Comparison of ENCODE assay signal across 9 mouse cellular contexts in the genomic region with DNA sequence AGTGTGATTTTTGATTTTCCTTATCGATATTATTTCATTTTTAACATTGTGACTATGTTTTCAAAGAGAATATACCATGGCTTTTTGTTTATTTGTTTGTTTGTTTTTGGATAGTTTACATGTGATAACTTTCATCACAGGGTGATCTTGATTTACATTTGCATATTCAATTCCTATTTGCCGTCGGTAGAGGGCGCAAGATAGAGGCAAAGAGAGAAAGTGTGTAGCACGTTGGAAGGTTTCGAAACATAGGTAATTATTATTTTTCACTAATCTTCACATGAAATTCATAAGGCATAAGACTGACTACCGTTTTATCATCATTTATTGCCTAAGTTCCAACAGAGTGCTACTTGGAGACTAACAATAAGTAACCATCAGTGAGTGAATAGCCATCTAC. TPM values are rescaled to one million over a fixed set of nuclear protein-coding genes. Genes with fewer than 3 reads are reported as not detected.
DNase-seq lines count a peak whose midpoint lies in the region; ATAC-seq and TF ChIP-seq lines count a peak whose summit lies in the region.
"Had no signal": no experiment of that assay in that cellular context is flagged by ENCODE, and none has a peak within 500 bp of the region (broad histone marks: within the 10 kb centered on the region; RNA-seq: fewer than 3 reads in every experiment).

No protein-coding gene starts in this region.

- 0 out of 2 replicates have a peak overlapping the region, but pooled peaks have one; percentile 7 for H3K4me2 ChIP-seq in kidney, embryonic 16.5 days (replicated peaks; ENCODE audit: low read depth, low read length)
- H3K4me2 ChIP-seq: liver, embryonic 15.5 days had no signal

- H3K27ac ChIP-seq in cerebellum, adult 2 months (ENCODE audit: insufficient read depth, low read length): no peak overlapping the region
- no peak overlapping the region for H3K27ac ChIP-seq in kidney, embryonic 16.5 days (ENCODE audit: low read length)
- H3K27ac ChIP-seq: liver, embryonic 15.5 days had no signal

- no peak overlapping the region for H3K4me3 ChIP-seq in cerebellum, adult 2 months (replicated peaks; ENCODE audit: insufficient read depth, low read depth, low read length)
- no peak overlapping the region for H3K4me3 ChIP-seq in kidney, embryonic 16.5 days (ENCODE audit: low read length)
- H3K4me3 ChIP-seq: liver, embryonic 15.5 days had no signal

- H3K9ac ChIP-seq in kidney, embryonic 16.5 days (replicated peaks; ENCODE audit: low read length): no peak overlapping the region
- H3K9ac ChIP-seq: liver, embryonic 15.5 days had no signal

- TF ChIP-seq POLR2A in cerebellum, adult 2 months (IDR thresholded peaks at IDR 0.05; ENCODE audit: borderline replicate concordance, insufficient read depth, low read length): no peak

- DNase-seq in cerebellum, postnatal 10 days: peak; percentile 73 to 75
- no peak for DNase-seq in cerebellum, adult 2 months
- peak; percentile 27 to 60 for DNase-seq in left cerebral cortex, adult 18-20 months (ENCODE audit: low spot score in 2 of 2)
- DNase-seq in left cerebral cortex, adult 8-10 months (ENCODE audit: low spot score in 2 of 2): no peak
- DNase-seq in ES-CJ7 (ENCODE audit: low read depth, low spot score): peak; percentile 33
- DNase-seq in retina, adult 2 months (ENCODE audit: low read depth, low spot score): peak; percentile 9
- no peak for DNase-seq in urinary bladder, postnatal 10 days (ENCODE audit: low spot score)

- no peak for TF ChIP-seq CTCF in cerebellum, adult 2 months (IDR thresholded peaks at IDR 0.05; ENCODE audit: borderline replicate concordance, insufficient read depth, low read depth, low read length)

- no peaks in the 10 kb centered on the region; the same call in 1 of the 2 replicates for H3K9me3 ChIP-seq in kidney, embryonic 16.5 days (ENCODE audit: low read length)
- H3K9me3 ChIP-seq: liver, embryonic 15.5 days had no signal

- H3K4me1 ChIP-seq in cerebellum, adult 2 months (ENCODE audit: control insufficient read depth, insufficient read depth, low read length): no peaks in the 10 kb centered on the region
- H3K4me1 ChIP-seq in kidney, embryonic 16.5 days (ENCODE audit: insufficient read depth, low read length): 0 out of 2 replicates have a peak, but pooled peaks cover 4% of the 10 kb centered on the region
- H3K4me1 ChIP-seq: liver, embryonic 15.5 days had no signal

- H3K27me3 ChIP-seq in cerebellum, adult 2 months (ENCODE audit: control insufficient read depth, insufficient read depth, low read length): no peaks in the 10 kb centered on the region
- no peaks in the 10 kb centered on the region for H3K27me3 ChIP-seq in kidney, embryonic 16.5 days (ENCODE audit: insufficient read depth, low read length)
- H3K27me3 ChIP-seq: liver, embryonic 15.5 days had no signal

- no peak for ATAC-seq in kidney, embryonic 16.5 days (ENCODE audit: low FRiP score, low TSS enrichment)

- 11% methylated on average over 7 of the region's 7 CpGs for WGBS in cerebellum, adult 2 months
- 17% methylated on average over 7 of the region's 7 CpGs for WGBS in kidney, embryonic 16.5 days

- H3K36me3 ChIP-seq in kidney, embryonic 16.5 days (ENCODE audit: insufficient read depth, low read length): no peaks in the 10 kb centered on the region
- H3K36me3 ChIP-seq: liver, embryonic 15.5 days had no signal

RNA-seq across cellular contexts. Expression of a gene that starts 11.0 kb away (rescaled TPM):
- polyA plus RNA-seq in cerebellum, adult 2 months (2012; rRNA removed): 8.1 and 9.2 TPM in 2 replicates
- 10 to 100 TPM; 12.3 to 18.2 TPM for total RNA-seq in left cerebral cortex, adult 18-20 months (2021)
- 10 to 100 TPM; 10.9 to 15.8 (median 12.7) TPM for total RNA-seq in left cerebral cortex, adult 8-10 months (2022)
- polyA plus RNA-seq in kidney, embryonic 16.5 days (2015; fragmentation: Nextera tagmentation; extraction: Ambion mirVana): 20.8 and 23.3 TPM in 2 replicates

RNA-seq across cellular contexts. Expression of a gene that starts 16.5 kb away (rescaled TPM):
- polyA plus RNA-seq in cerebellum, adult 2 months (2012; rRNA removed): 2.8 and 2.9 TPM in 2 replicates
- total RNA-seq in left cerebral cortex, adult 18-20 months (2021): 1 to 10 TPM in 1 of 2 experiments, under 1 TPM in 1; 0.86 to 1.3 TPM
- 1 to 10 TPM; 1.1 to 2.2 (median 1.5) TPM for total RNA-seq in left cerebral cortex, adult 8-10 months (2022)
- 14.3 and 15.8 TPM in 2 replicates for polyA plus RNA-seq in kidney, embryonic 16.5 days (2015; fragmentation: Nextera tagmentation; extraction: Ambion mirVana)

Comparison
In these comparisons a context has a peak if more than half of its experiments do, and no peak if none do; other contexts are left out.
1. DNase-seq: peak in cerebellum, postnatal 10 days (2 of 2), left cerebral cortex, adult 18-20 months (2 of 2), ES-CJ7 (single experiment) and retina, adult 2 months (single experiment); none in cerebellum, adult 2 months (0 of 2), left cerebral cortex, adult 8-10 months (0 of 2) and urinary bladder, postnatal 10 days (single experiment).